Mouse (Mus musculus): ENCODE measurements around the gene Rbp3. TPM values are rescaled to one million over a fixed set of nuclear protein-coding genes. Genes with fewer than 3 reads are reported as not detected.

The Rbp3 gene
- polyA plus RNA-seq, 2 experiments: 0.02 TPM; not detected in 1

DNA sequence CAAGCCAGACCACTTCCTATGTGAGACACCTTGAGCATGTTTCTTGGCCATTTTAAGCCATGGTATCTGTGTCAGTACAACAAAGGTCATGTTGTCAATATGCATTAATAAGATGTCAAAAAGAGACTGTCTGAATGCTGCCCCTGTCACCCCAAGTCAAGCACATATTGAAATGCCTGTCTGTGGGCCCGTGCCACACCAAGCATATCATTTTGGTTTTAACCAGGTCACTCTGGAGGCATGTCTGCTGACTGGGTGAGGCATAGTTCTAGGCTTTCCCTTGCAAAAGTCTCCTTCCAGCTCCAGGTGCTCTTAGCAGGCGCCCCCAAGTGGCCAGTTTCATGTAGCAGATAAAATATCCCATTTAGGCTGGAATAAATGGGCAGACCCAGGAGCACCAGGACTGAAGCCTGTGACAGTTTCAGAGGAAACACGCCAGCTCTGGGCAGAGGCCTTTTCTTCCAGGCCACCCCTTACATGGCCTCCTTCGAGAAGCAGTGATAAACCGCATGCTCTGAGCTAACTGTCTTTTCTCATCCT lies 20.0 kb upstream of the Rbp3 start:
- ATAC-seq (ENCODE audit: insufficient read depth) (no peak), DNase-seq (ENCODE audit: low read depth in 3 of 3, low spot score in 3 of 3) (no peak)
- Histone ChIP-seq H3K9me3 (ENCODE audit: control insufficient read depth, low read length) (no peaks in the 10 kb centered on the region), H3K36me3 (replicated peaks; ENCODE audit: control insufficient read depth, insufficient read depth, low read depth) (no peaks in the 10 kb centered on the region), H3K9ac (replicated peaks) (no peak overlapping the region), H3K27ac (no peak overlapping the region), H3K4me3 (ENCODE audit: insufficient read depth in 1 of 2, low read depth in 2 of 2, low read length in 2 of 2) (no peak overlapping the region), H3K4me2 (ENCODE audit: low read depth) (no peak overlapping the region), H3K27me3 (ENCODE audit: control insufficient read depth, insufficient read depth, low read length) (peaks cover 6% of the 10 kb centered on the region), H3K4me1 (replicated peaks; ENCODE audit: control insufficient read depth in 2 of 2, insufficient read depth in 2 of 2, low read length in 1 of 2) (no peaks in the 10 kb centered on the region)
- WGBS (ENCODE audit: insufficient replicate concordance): 24% methylated on average over 5 of the region's 5 CpGs
- no peak for TF ChIP-seq EP300 (IDR thresholded peaks at IDR 0.05; ENCODE audit: low read depth)
- peak; percentile 42 for TF ChIP-seq CTCF (IDR thresholded peaks at IDR 0.05; ENCODE audit: low read depth)

DNA sequence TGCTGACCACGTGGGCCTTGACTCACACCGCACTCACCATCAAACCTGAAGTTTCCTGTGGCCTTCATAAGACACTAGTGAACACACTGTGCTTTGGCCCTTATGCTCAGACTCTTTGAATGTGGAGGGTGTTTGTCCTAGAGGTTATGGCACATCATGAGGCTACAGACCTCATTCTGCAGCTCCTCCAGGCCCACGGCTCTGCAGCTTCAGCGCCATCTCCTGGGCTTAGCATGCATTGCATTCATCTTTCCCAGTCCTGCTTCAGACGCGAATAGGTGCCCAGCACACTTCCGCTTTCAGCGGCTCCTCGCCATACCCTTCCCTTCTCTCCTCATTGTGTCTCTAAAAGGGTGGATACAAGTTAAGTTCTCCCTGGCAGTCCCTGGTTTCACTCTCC lies 14.7 kb upstream of the Rbp3 start:
- no peak overlapping the region for H3K4me3 ChIP-seq (ENCODE audit: insufficient read depth in 1 of 2, low read depth in 2 of 2, low read length in 2 of 2)
- H3K4me1 ChIP-seq (replicated peaks; ENCODE audit: control insufficient read depth in 2 of 2, insufficient read depth in 2 of 2, low read length in 1 of 2): 0 out of 4 replicates have a peak, but pooled peaks cover 0 to 3% of the 10 kb centered on the region in 2 experiments
- H3K36me3 ChIP-seq (replicated peaks; ENCODE audit: control insufficient read depth, insufficient read depth, low read depth): no peaks in the 10 kb centered on the region
- no peak overlapping the region for H3K4me2 ChIP-seq (ENCODE audit: low read depth)
- no peak for DNase-seq (ENCODE audit: low read depth in 3 of 3, low spot score in 3 of 3)
- 19% methylated on average over 9 of the region's 9 CpGs for WGBS (ENCODE audit: insufficient replicate concordance)
- H3K9me3 ChIP-seq (ENCODE audit: control insufficient read depth, low read length): no peaks in the 10 kb centered on the region
- H3K27me3 ChIP-seq (ENCODE audit: control insufficient read depth, insufficient read depth, low read length): no peaks in the 10 kb centered on the region
- H3K27ac ChIP-seq: no peak overlapping the region
- ATAC-seq (ENCODE audit: insufficient read depth): no peak
- peak; percentile 80 for TF ChIP-seq CTCF (IDR thresholded peaks at IDR 0.05; ENCODE audit: low read depth)
- TF ChIP-seq EP300 (IDR thresholded peaks at IDR 0.05; ENCODE audit: low read depth): no peak
- no peak overlapping the region for H3K9ac ChIP-seq (replicated peaks)

DNA sequence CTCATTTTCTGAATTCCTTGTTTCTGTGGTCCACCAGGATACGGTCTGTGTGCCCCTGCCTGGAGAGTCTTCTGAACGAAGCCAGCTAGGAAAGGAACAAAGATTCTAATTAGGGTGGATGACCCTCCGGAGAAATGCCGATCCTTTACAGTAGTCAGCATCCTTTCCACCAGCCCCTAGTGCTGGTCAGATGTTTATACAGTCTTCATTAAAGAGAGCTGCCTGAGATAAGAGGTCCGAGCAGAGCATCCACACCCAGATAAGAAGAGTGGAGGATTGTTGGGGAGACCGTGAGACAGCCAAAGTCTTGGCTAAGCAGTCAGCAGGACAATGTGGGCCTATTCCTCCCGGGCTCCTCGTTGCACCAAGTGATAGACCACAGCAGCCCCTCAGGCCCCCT lies 13.1 kb upstream of the Rbp3 start, which contains the start of gene Gdf2:
TSS of gene Gdf2 (plus strand) at position 301 of the 400 bp plus-strand sequence.
- no peak within 1 kb of the TSS for H3K9ac ChIP-seq (replicated peaks)
- DNase-seq (ENCODE audit: low read depth in 3 of 3, low spot score in 3 of 3): no peak
- no peak for ATAC-seq (ENCODE audit: insufficient read depth)
- H3K4me1 ChIP-seq (replicated peaks; ENCODE audit: control insufficient read depth in 2 of 2, insufficient read depth in 2 of 2, low read length in 1 of 2): 0 out of 4 replicates have a peak, but pooled peaks cover 0 to 3% of the 10 kb centered on the region in 2 experiments
- H3K27me3 ChIP-seq (ENCODE audit: control insufficient read depth, insufficient read depth, low read length): no peaks in the 10 kb centered on the region
- TF ChIP-seq EP300 (IDR thresholded peaks at IDR 0.05; ENCODE audit: low read depth): no peak
- no peak for TF ChIP-seq CTCF (IDR thresholded peaks at IDR 0.05; ENCODE audit: low read depth)
- no peaks in the 10 kb centered on the region for H3K9me3 ChIP-seq (ENCODE audit: control insufficient read depth, low read length)
- H3K4me2 ChIP-seq (ENCODE audit: low read depth): no peak within 1 kb of the TSS
- WGBS (ENCODE audit: insufficient replicate concordance): 42% methylated on average over 8 of the region's 8 CpGs
- H3K27ac ChIP-seq: no peak within 1 kb of the TSS
- H3K4me3 ChIP-seq (ENCODE audit: insufficient read depth in 1 of 2, low read depth in 2 of 2, low read length in 2 of 2): peak within 1 kb of the TSS in 1 of 2 experiments; percentile 37; a peak in 2 of 4 replicates
- no peaks in the 10 kb centered on the region for H3K36me3 ChIP-seq (replicated peaks; ENCODE audit: control insufficient read depth, insufficient read depth, low read depth)

GRCm38 (mm10) chr14:33942222-33942621 lies 11.6 kb upstream of the Rbp3 start:
- WGBS (ENCODE audit: insufficient replicate concordance): 43% methylated on average over 5 of the region's 5 CpGs
- H3K36me3 ChIP-seq (replicated peaks; ENCODE audit: control insufficient read depth, insufficient read depth, low read depth): no peaks in the 10 kb centered on the region
- H3K27me3 ChIP-seq (ENCODE audit: control insufficient read depth, insufficient read depth, low read length): no peaks in the 10 kb centered on the region
- DNase-seq (ENCODE audit: low read depth in 3 of 3, low spot score in 3 of 3): no peak
- H3K9me3 ChIP-seq (ENCODE audit: control insufficient read depth, low read length): no peaks in the 10 kb centered on the region
- no peak overlapping the region for H3K9ac ChIP-seq (replicated peaks)
- no peak for ATAC-seq (ENCODE audit: insufficient read depth)
- no peak overlapping the region for H3K4me3 ChIP-seq (ENCODE audit: insufficient read depth in 1 of 2, low read depth in 2 of 2, low read length in 2 of 2)
- H3K4me2 ChIP-seq (ENCODE audit: low read depth): no peak overlapping the region
- 0 out of 4 replicates have a peak, but pooled peaks cover 0 to 3% of the 10 kb centered on the region in 2 experiments for H3K4me1 ChIP-seq (replicated peaks; ENCODE audit: control insufficient read depth in 2 of 2, insufficient read depth in 2 of 2, low read length in 1 of 2)
- no peak overlapping the region for H3K27ac ChIP-seq
- no peak for TF ChIP-seq CTCF (IDR thresholded peaks at IDR 0.05; ENCODE audit: low read depth)
- no peak for TF ChIP-seq EP300 (IDR thresholded peaks at IDR 0.05; ENCODE audit: low read depth)

GRCm38 (mm10) chr14:33946125-33946524 lies 7.7 kb upstream of the Rbp3 start:
- TF ChIP-seq EP300 (IDR thresholded peaks at IDR 0.05; ENCODE audit: low read depth) (no peak), CTCF (IDR thresholded peaks at IDR 0.05; ENCODE audit: low read depth) (no peak)
- no peaks in the 10 kb centered on the region for H3K9me3 ChIP-seq (ENCODE audit: control insufficient read depth, low read length)
- H3K27me3 ChIP-seq (ENCODE audit: control insufficient read depth, insufficient read depth, low read length): no peaks in the 10 kb centered on the region
- 46% methylated on average over 6 of the region's 6 CpGs for WGBS (ENCODE audit: insufficient replicate concordance)
- H3K4me1 ChIP-seq (replicated peaks; ENCODE audit: control insufficient read depth in 2 of 2, insufficient read depth in 2 of 2, low read length in 1 of 2): no peaks in the 10 kb centered on the region
- no peak overlapping the region for H3K27ac ChIP-seq
- no peaks in the 10 kb centered on the region for H3K36me3 ChIP-seq (replicated peaks; ENCODE audit: control insufficient read depth, insufficient read depth, low read depth)
- DNase-seq (ENCODE audit: low read depth in 3 of 3, low spot score in 3 of 3) (no peak), ATAC-seq (ENCODE audit: insufficient read depth) (no peak)
- no peak overlapping the region for H3K4me2 ChIP-seq (ENCODE audit: low read depth)
- H3K9ac ChIP-seq (replicated peaks): no peak overlapping the region
- H3K4me3 ChIP-seq (ENCODE audit: insufficient read depth in 1 of 2, low read depth in 2 of 2, low read length in 2 of 2): no peak overlapping the region

Data from liver, embryonic 14.5 days (tissue).